Mouse (Mus musculus) intestine, postnatal 0 days (tissue): ENCODE data around the gene App. TPM values are rescaled to one million over a fixed set of nuclear protein-coding genes. Genes with fewer than 3 reads are reported as not detected.

Source experiments
- ATAC-seq: fragments of 200-750 bp; cut with Nextera tagmentation; 2 replicates; pipeline ENCODE4 v1.8.0; 2017; ENCODE audit warnings: mild to moderate bottlenecking, moderate TSS enrichment, moderate library complexity
- H3K27ac ChIP-seq: fragments of 300-500 bp; sonication (generic); 2 replicates; pipeline ENCODE4 v1.5.1; 2014; ENCODE audit warnings: mild to moderate bottlenecking, low read depth, low read length, moderate library complexity
- H3K27me3 ChIP-seq: fragments of 300-500 bp; sonication (generic); replicated peaks from 2 replicates; pipeline ENCODE4 v1.6.1; 2014; ENCODE audit warnings: low read length, mixed read lengths; ENCODE audit not compliant: control insufficient read depth, insufficient read depth
- H3K36me3 ChIP-seq: fragments of 300-500 bp; sonication (generic); 2 replicates; pipeline ENCODE4 v1.6.1; 2014; ENCODE audit warnings: mild to moderate bottlenecking, moderate library complexity; ENCODE audit not compliant: control insufficient read depth, insufficient read depth
- H3K4me1 ChIP-seq: fragments of 300-500 bp; sonication (generic); replicated peaks from 2 replicates; pipeline ENCODE4 v1.6.1; 2014; ENCODE audit warnings: antibody characterized with exemption, low read length, mixed read lengths; ENCODE audit not compliant: control insufficient read depth, insufficient read depth
- H3K4me2 ChIP-seq: fragments of 300-500 bp; sonication (generic); replicated peaks from 2 replicates; pipeline ENCODE4 v1.6.1; 2014; ENCODE audit warnings: low read depth, mild to moderate bottlenecking, moderate library complexity
- H3K4me3 ChIP-seq: fragments of 300-500 bp; sonication (generic); 2 replicates; pipeline ENCODE4 v1.5.1; 2014; ENCODE audit warnings: low read depth, low read length
- H3K9ac ChIP-seq: fragments of 300-500 bp; sonication (generic); 2 replicates; pipeline ENCODE4 v1.6.1; 2014; ENCODE audit warnings: mild to moderate bottlenecking, low read depth, low read length
- H3K9me3 ChIP-seq: fragments of 300-500 bp; sonication (generic); 2 replicates; pipeline ENCODE4 v1.6.1; 2016; ENCODE audit warnings: mixed run types; ENCODE audit not compliant: control insufficient read depth
- CTCF ChIP-seq: sonication (generic); IDR thresholded peaks from 2 replicates; pipeline ENCODE4 v1.5.1; 2016; ENCODE audit warnings: low read depth, mild to moderate bottlenecking, control low read depth, antibody characterized with exemption, moderate library complexity
- WGBS: fragments of 180-500 bp; shearing (Covaris S2); extraction: QIAGEN DNeasy Blood & Tissue Kit; methylation state at CpG from one replicate; pipeline ENCODE4 v1.1.7; 2014; 5-methylcytosine and 5-hydroxymethylcytosine counted together
- polyA plus RNA-seq: library from polyadenylated mRNA; unstranded; fragments of >200 nt; fragmentation: Nextera tagmentation; extraction: Ambion mirVana; gene quantifications from 2 replicates; pipeline ENCODE4 v1.2.1, GENCODE M21; 2015

App gene
- polyA plus RNA-seq: 191 and 203 TPM in 2 replicates

GRCm38 (mm10) chr16:85173373-85174081 lies at the start of gene App:
Gene App (minus strand): TSS chr16:85173766.
- no peaks in the 10 kb centered on the region for H3K9me3 ChIP-seq
- peaks cover 4% of the 10 kb centered on the region; the same call in 1 of the 2 replicates for H3K4me1 ChIP-seq
- peak within 1 kb of the TSS; percentile 86 for H3K9ac ChIP-seq
- WGBS: under 1% methylated on average over 74 of the region's 78 CpGs
- peak; percentile 93 for TF ChIP-seq CTCF
- H3K27me3 ChIP-seq: no peaks in the 10 kb centered on the region
- peak; percentile 80 for ATAC-seq
- peak within 1 kb of the TSS; percentile 85 for H3K27ac ChIP-seq
- H3K36me3 ChIP-seq: 0 out of 2 replicates have a peak, but pooled peaks cover 4% of the 10 kb centered on the region
- peak within 1 kb of the TSS; percentile 95 for H3K4me3 ChIP-seq
- peak within 1 kb of the TSS; percentile 88 for H3K4me2 ChIP-seq

- TF ChIP-seq CTCF: no peak
- H3K9ac ChIP-seq: no peak overlapping the region
- no peaks in the 10 kb centered on the region for H3K9me3 ChIP-seq
- H3K4me3 ChIP-seq: no peak overlapping the region
- no peak overlapping the region for H3K4me2 ChIP-seq
- no peaks in the 10 kb centered on the region for H3K36me3 ChIP-seq
- WGBS: 61% methylated on average over 9 of the region's 9 CpGs
- no peak overlapping the region for H3K27ac ChIP-seq
- no peaks in the 10 kb centered on the region for H3K27me3 ChIP-seq
- H3K4me1 ChIP-seq: no peaks in the 10 kb centered on the region
- ATAC-seq: no peak
These were observed 42.3 kb upstream of the App start for GRCm38 (mm10) chr16:85215846-85216245.

GRCm38 (mm10) chr16:85215173-85215572 lies 41.6 kb upstream of the App start:
- Histone ChIP-seq H3K9me3 (no peaks in the 10 kb centered on the region), H3K4me1 (no peaks in the 10 kb centered on the region), H3K4me2 (no peak overlapping the region), H3K36me3 (no peaks in the 10 kb centered on the region), H3K27ac (no peak overlapping the region), H3K4me3 (no peak overlapping the region), H3K9ac (no peak overlapping the region), H3K27me3 (no peaks in the 10 kb centered on the region)
- WGBS: 30% methylated on average over 9 of the region's 9 CpGs
- TF ChIP-seq CTCF: no peak
- no peak for ATAC-seq

- TF ChIP-seq CTCF: no peak
- 79% methylated on average over 6 of the region's 6 CpGs for WGBS
- Histone ChIP-seq H3K4me1 (no peaks in the 10 kb centered on the region), H3K27me3 (no peaks in the 10 kb centered on the region), H3K27ac (no peak overlapping the region), H3K4me3 (no peak overlapping the region), H3K36me3 (no peaks in the 10 kb centered on the region), H3K4me2 (no peak overlapping the region), H3K9me3 (no peaks in the 10 kb centered on the region), H3K9ac (no peak overlapping the region)
- ATAC-seq: no peak
These were observed 22.1 kb upstream of the App start for GRCm38 (mm10) chr16:85195622-85196021.

GRCm38 (mm10) chr16:85195167-85195566 lies 21.6 kb upstream of the App start:
- ATAC-seq: no peak
- TF ChIP-seq CTCF: no peak
- Histone ChIP-seq H3K4me3 (no peak overlapping the region), H3K36me3 (no peaks in the 10 kb centered on the region), H3K4me1 (no peaks in the 10 kb centered on the region), H3K27ac (no peak overlapping the region), H3K4me2 (no peak overlapping the region), H3K27me3 (no peaks in the 10 kb centered on the region), H3K9ac (no peak overlapping the region), H3K9me3 (no peaks in the 10 kb centered on the region)
- WGBS: 68% methylated on average over 6 of the region's 6 CpGs

GRCm38 (mm10) chr16:85181502-85181901 lies 7.9 kb upstream of the App start:
- H3K4me2 ChIP-seq: no peak overlapping the region
- no peak for ATAC-seq
- no peaks in the 10 kb centered on the region for H3K9me3 ChIP-seq
- H3K36me3 ChIP-seq: no peaks in the 10 kb centered on the region
- no peaks in the 10 kb centered on the region for H3K4me1 ChIP-seq
- no peak overlapping the region for H3K9ac ChIP-seq
- no peak overlapping the region for H3K27ac ChIP-seq
- TF ChIP-seq CTCF: no peak
- H3K4me3 ChIP-seq: no peak overlapping the region
- no peaks in the 10 kb centered on the region for H3K27me3 ChIP-seq
- 48% methylated on average over 3 of the region's 3 CpGs for WGBS
